In the genomic region with DNA sequence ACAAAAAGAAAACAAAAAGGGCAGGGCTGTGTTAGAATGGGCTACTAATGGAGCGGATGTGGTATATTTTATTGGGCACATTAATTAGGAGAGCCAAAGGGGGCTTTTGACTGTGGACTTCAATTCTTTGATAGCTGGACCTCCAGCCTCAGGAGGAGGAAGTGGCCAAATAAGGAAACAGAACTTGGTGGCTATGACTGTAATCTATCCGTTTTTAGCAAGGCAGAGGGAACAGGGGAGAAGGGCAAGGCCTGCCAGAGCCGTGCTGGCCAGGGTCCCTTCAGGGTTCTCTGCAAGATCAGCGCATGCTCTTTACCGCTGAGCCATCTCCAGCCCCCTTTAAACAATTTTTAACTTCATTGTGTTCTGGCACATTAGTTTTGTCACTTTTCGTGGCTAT, we compare ENCODE assay signal across 15 mouse cellular contexts.
A peak's percentile ranks its signal among the peaks of the same experiment; 100 is the strongest.
DNase-seq lines count a peak whose midpoint lies in the region; ATAC-seq and TF ChIP-seq lines count a peak whose summit lies in the region.
"Had no signal": no experiment of that assay in that cellular context is flagged by ENCODE, and none has a peak within 500 bp of the region (broad histone marks: within the 10 kb centered on the region; RNA-seq: fewer than 3 reads in every experiment).

No protein-coding gene starts in this region.

- H3K4me2 ChIP-seq in heart, postnatal 0 days (ENCODE audit: low read depth, low read length), result no peak overlapping the region
- H3K4me2 ChIP-seq: forebrain, embryonic 13.5 days; hindbrain, embryonic 14.5 days; limb, embryonic 13.5 days; liver, embryonic 15.5 days; midbrain, embryonic 11.5 days; neural tube, embryonic 12.5 days had no signal

- H3K79me2 ChIP-seq in MEL (ENCODE audit: control insufficient read depth, insufficient read depth, low read length, poor library complexity), result no peaks in the 10 kb centered on the region

- no peak overlapping the region for H3K4me3 ChIP-seq in heart, postnatal 0 days (ENCODE audit: low read depth, low read length)
- H3K4me3 ChIP-seq in MEL (ENCODE audit: control insufficient read depth in 1 of 2, insufficient read depth in 1 of 2, low read depth in 2 of 2, low read length in 2 of 2), result peak overlapping the region; percentile 31 to 85
- H3K4me3 ChIP-seq in limb, embryonic 10.5 days, result no peak overlapping the region
- H3K4me3 ChIP-seq: forebrain, embryonic 13.5 days; limb, embryonic 13.5 days; liver, embryonic 15.5 days; neural tube, embryonic 12.5 days had no signal

- TF ChIP-seq CTCF in heart, postnatal 0 days (IDR thresholded peaks at IDR 0.05; ENCODE audit: low read depth), result no peak
- no peak for TF ChIP-seq CTCF in MEL (IDR thresholded peaks at IDR 0.05 in 2 of 3, conservative IDR thresholded peaks at IDR 0.05 in 1 of 3; ENCODE audit: control insufficient read depth in 1 of 3, insufficient read depth in 1 of 3, low read depth in 2 of 3, low read length in 3 of 3, poor library complexity in 1 of 3, severe bottlenecking in 1 of 3)

- TF ChIP-seq RAD21 in MEL (IDR thresholded peaks at IDR 0.05; ENCODE audit: low read depth, low read length), result no peak

- no peaks in the 10 kb centered on the region for H3K27me3 ChIP-seq in heart, postnatal 0 days (ENCODE audit: control insufficient read depth, insufficient read depth, low read length)
- H3K27me3 ChIP-seq in MEL (ENCODE audit: control insufficient read depth in 1 of 2, insufficient read depth in 2 of 2, low read length in 2 of 2), result no peaks in the 10 kb centered on the region; a peak in 2 of 4 replicates
- no peaks in the 10 kb centered on the region for H3K27me3 ChIP-seq in limb, embryonic 10.5 days (ENCODE audit: low read depth, poor library complexity, severe bottlenecking)
- H3K27me3 ChIP-seq: forebrain, embryonic 13.5 days; limb, embryonic 13.5 days; liver, embryonic 15.5 days; neural tube, embryonic 12.5 days had no signal

- H3K4me1 ChIP-seq in heart, postnatal 0 days (ENCODE audit: control insufficient read depth, insufficient read depth), result peaks cover 4% of the 10 kb centered on the region
- peaks cover 10% of the 10 kb centered on the region in 2 experiments for H3K4me1 ChIP-seq in MEL (ENCODE audit: control insufficient read depth in 1 of 2, insufficient read depth in 2 of 2, low read length in 2 of 2)
- H3K4me1 ChIP-seq in limb, embryonic 10.5 days, result peaks cover 17% of the 10 kb centered on the region
- H3K4me1 ChIP-seq: forebrain, embryonic 13.5 days; limb, embryonic 13.5 days; neural tube, embryonic 12.5 days had no signal

- no peak for DNase-seq in heart, postnatal 0 days (ENCODE audit: low spot score)
- no peak for DNase-seq in heart, postnatal 4 days
- DNase-seq in A20 (ENCODE audit: low read depth, low spot score) (peak; percentile 80), MEL (ENCODE audit: low read depth, low spot score) (peak; percentile 30)
- DNase-seq in limb, embryonic 10.5 days (ENCODE audit: low spot score), result no peak
- DNase-seq in lung, adult 18-20 months, result no peak
- DNase-seq in frontal cortex, postnatal 25 days (ENCODE audit: low spot score in 2 of 2), result no peak
- DNase-seq: gastrocnemius, postnatal 14 days had no signal

- H3K9me3 ChIP-seq in heart, postnatal 0 days (replicated peaks; ENCODE audit: control insufficient read depth, low read length), result no peaks in the 10 kb centered on the region
- H3K9me3 ChIP-seq in MEL (replicated peaks; ENCODE audit: insufficient read depth, low read length), result no peaks in the 10 kb centered on the region
- no peaks in the 10 kb centered on the region for H3K9me3 ChIP-seq in limb, embryonic 10.5 days (replicated peaks)
- H3K9me3 ChIP-seq: forebrain, embryonic 13.5 days; limb, embryonic 13.5 days; liver, embryonic 15.5 days; neural tube, embryonic 12.5 days had no signal

- H3K36me3 ChIP-seq in heart, postnatal 0 days (replicated peaks; ENCODE audit: control insufficient read depth, insufficient read depth, low read length), result no peaks in the 10 kb centered on the region
- H3K36me3 ChIP-seq in MEL (ENCODE audit: control insufficient read depth in 1 of 2, insufficient read depth in 2 of 2, low read length in 2 of 2), result peaks cover 0 to 5% of the 10 kb centered on the region in 2 experiments; a peak in 2 of 4 replicates
- no peaks in the 10 kb centered on the region for H3K36me3 ChIP-seq in limb, embryonic 10.5 days
- H3K36me3 ChIP-seq: limb, embryonic 13.5 days; liver, embryonic 15.5 days; neural tube, embryonic 12.5 days had no signal

- ATAC-seq in heart, postnatal 0 days (ENCODE audit: insufficient read depth, low read depth), result no peak
- ATAC-seq: forebrain, embryonic 13.5 days; intestine, postnatal 0 days had no signal

- no peak overlapping the region for H3K9ac ChIP-seq in heart, postnatal 0 days (replicated peaks; ENCODE audit: low read depth, low read length)
- no peak overlapping the region for H3K9ac ChIP-seq in MEL (ENCODE audit: control insufficient read depth, low read depth, low read length, poor library complexity, severe bottlenecking)
- H3K9ac ChIP-seq: forebrain, embryonic 13.5 days; hindbrain, embryonic 14.5 days; limb, embryonic 13.5 days; liver, embryonic 15.5 days; neural tube, embryonic 12.5 days had no signal

- H3K27ac ChIP-seq in heart, postnatal 0 days (ENCODE audit: low read depth), result peak overlapping the region; percentile 55
- no peak overlapping the region for H3K27ac ChIP-seq in MEL (ENCODE audit: control insufficient read depth, low read depth, low read length)
- H3K27ac ChIP-seq in limb, embryonic 10.5 days, result peak overlapping the region; percentile 25; the same call in 1 of the 2 replicates
- H3K27ac ChIP-seq: forebrain, embryonic 13.5 days; hindbrain, embryonic 14.5 days; limb, embryonic 13.5 days; liver, embryonic 15.5 days; neural tube, embryonic 12.5 days had no signal

- TF ChIP-seq POLR2A in MEL (IDR thresholded peaks at IDR 0.05; ENCODE audit: control insufficient read depth in 1 of 2, insufficient read depth in 1 of 2, low read depth in 1 of 2, low read length in 2 of 2, poor library complexity in 1 of 2), result no peak

- TF ChIP-seq EP300 in heart, postnatal 0 days (IDR thresholded peaks at IDR 0.05; ENCODE audit: low read depth), result no peak
- no peak for TF ChIP-seq EP300 in MEL (IDR thresholded peaks at IDR 0.05; ENCODE audit: low read depth in 1 of 2, low read length in 2 of 2)

- 57% methylated on average over 6 of the region's 6 CpGs for WGBS in heart, postnatal 0 days
- WGBS in limb, embryonic 10.5 days, result 82% methylated on average over 6 of the region's 6 CpGs

TF ChIP-seq in MEL, 35 proteins besides CTCF, POLR2A, EP300 and RAD21:
- TF ChIP-seq ETS1 (IDR thresholded peaks at IDR 0.05; ENCODE audit: low read depth, low read length), result no peak
- no peak for TF ChIP-seq ZKSCAN1 (IDR thresholded peaks at IDR 0.05; ENCODE audit: low read depth, low read length)
- no peak for TF ChIP-seq MAX (IDR thresholded peaks at IDR 0.05; ENCODE audit: low read length)
- TF ChIP-seq POLR2AphosphoS2 (IDR thresholded peaks at IDR 0.05; ENCODE audit: low read length), result no peak
- no peak for TF ChIP-seq TAL1 (IDR thresholded peaks at IDR 0.05; ENCODE audit: low read length)
- TF ChIP-seq TBP (IDR thresholded peaks at IDR 0.05; ENCODE audit: low read depth, low read length), result no peak
- TF ChIP-seq SMC3 (IDR thresholded peaks at IDR 0.05; ENCODE audit: low read depth, low read length), result no peak
- no peak for TF ChIP-seq MXI1 (IDR thresholded peaks at IDR 0.05; ENCODE audit: low read depth, low read length)
- TF ChIP-seq USF1 (IDR thresholded peaks at IDR 0.05; ENCODE audit: low read depth, low read length), result no peak
- no peak for TF ChIP-seq MAZ (IDR thresholded peaks at IDR 0.05; ENCODE audit: low read depth, low read length)
TF ChIP-seq in MEL: peak in this region for 0.

Comparison
In these comparisons a context has a peak if more than half of its experiments do, and no peak if none do; other contexts are left out.
1. DNase-seq: peak in A20 (single experiment) and MEL (single experiment); none in heart, postnatal 0 days (single experiment), heart, postnatal 4 days (single experiment), limb, embryonic 10.5 days (single experiment), lung, adult 18-20 months (0 of 2) and frontal cortex, postnatal 25 days (0 of 2).
2. H3K4me3 ChIP-seq: peak in MEL (2 of 2); none in heart, postnatal 0 days (single experiment) and limb, embryonic 10.5 days (single experiment).